Mouse (Mus musculus) cerebellum, adult 2 months (tissue): ENCODE measurements around the gene Tbc1d20.

ENCODE experiments used
- CTCF ChIP-seq: fragments of 200-500 bp; IDR thresholded peaks from 2 replicates; pipeline ENCODE4 v1.5.1; 2011; ENCODE audit warnings: low read depth, mild to moderate bottlenecking, control low read depth, low read length, moderate library complexity, borderline replicate concordance; ENCODE audit not compliant: insufficient read depth
- POLR2A ChIP-seq: fragments of 200-500 bp; IDR thresholded peaks from 2 replicates; pipeline ENCODE4 v1.6.1; 2011; ENCODE audit warnings: low read length, control low read depth, borderline replicate concordance; ENCODE audit not compliant: insufficient read depth

DNA sequence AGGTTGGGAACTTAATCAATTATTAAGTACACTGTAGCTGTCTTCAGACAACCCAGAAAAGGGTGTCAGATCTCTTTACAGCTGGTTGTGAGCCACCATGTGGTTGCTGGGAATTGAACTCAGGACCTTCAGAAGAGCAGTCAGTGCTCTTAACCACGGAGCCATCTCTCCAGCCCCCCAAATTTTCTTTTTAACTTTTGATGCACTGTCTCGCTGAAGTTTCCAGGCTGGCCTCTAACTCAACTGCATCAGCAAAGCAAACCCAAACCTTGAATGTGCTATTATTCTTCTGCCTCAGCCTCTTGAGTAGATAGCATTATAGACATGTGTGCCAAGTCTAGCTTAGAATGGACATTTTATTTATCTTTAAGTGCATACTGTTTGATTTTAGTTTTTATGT, 54.1 kb downstream of the Tbc1d20 start:
- TF ChIP-seq CTCF: no peak
- no peak for TF ChIP-seq POLR2A
